Mouse (Mus musculus) bone marrow, adult 2 months (tissue): Measurements from ENCODE around the gene Ptprm.

Experiments used
- CTCF ChIP-seq: fragments of 200-500 bp; IDR thresholded peaks from 2 replicates; pipeline ENCODE4 v1.5.1; 2011; ENCODE audit warnings: low read length, control low read depth; ENCODE audit not compliant: control insufficient read depth, insufficient read depth
- POLR2A ChIP-seq: fragments of 200-500 bp; IDR thresholded peaks from 2 replicates; pipeline ENCODE4 v1.6.1; 2011; ENCODE audit warnings: low read depth, mild to moderate bottlenecking, control low read depth, low read length, borderline replicate concordance; ENCODE audit not compliant: control insufficient read depth

GRCm38 (mm10) chr17:66697650-66698049 is 656.6 kb downstream of the Ptprm start:
- TF ChIP-seq POLR2A (no peak), CTCF (no peak)
